Mouse (Mus musculus) MEL-GATA-1-ER (cell line): ENCODE results near the gene Vmn2r29.
"Not testable (repeated sequence)": the region's sequence is repeated elsewhere in the genome, so short reads cannot be mapped to it uniquely, and the experiment has no call there.

Source experiments
- DNase-seq: peaks from one replicate; pipeline ENCODE4 v3.0.0-alpha.2; 2012; ENCODE audit warnings: low read depth; ENCODE audit errors: extremely low read depth

Gene Vmn2r29

DNA sequence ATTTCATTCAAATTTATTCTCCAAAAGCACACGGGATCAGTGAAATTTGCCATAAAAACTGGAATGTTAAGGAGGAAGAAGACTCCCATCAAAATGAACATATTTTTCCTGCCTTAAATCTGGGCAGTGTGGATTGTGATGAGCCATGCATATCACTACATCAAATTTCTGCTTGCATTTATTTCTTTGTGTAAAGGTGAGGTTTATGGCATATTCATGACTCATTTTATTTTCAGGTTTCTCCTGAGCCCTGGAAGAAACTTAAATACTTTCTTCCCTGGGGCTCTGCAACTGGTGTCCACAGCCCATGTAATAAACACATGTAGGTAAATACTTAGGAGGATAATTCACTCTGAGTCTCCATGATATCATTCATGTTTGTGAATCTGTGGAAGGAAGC is at the start of gene Vmn2r29:
Gene Vmn2r29, minus strand, starts transcription at position 101 of the 400 bp plus-strand sequence.
- DNase-seq: not testable (repeated sequence)

GRCm38 (mm10) chr7:7295595-7295994 is 48.5 kb upstream of the Vmn2r29 start:
- peak; percentile 29 for DNase-seq

GRCm38 (mm10) chr7:7281383-7281782 is 34.3 kb upstream of the Vmn2r29 start:
- DNase-seq: peak; percentile 49

DNA sequence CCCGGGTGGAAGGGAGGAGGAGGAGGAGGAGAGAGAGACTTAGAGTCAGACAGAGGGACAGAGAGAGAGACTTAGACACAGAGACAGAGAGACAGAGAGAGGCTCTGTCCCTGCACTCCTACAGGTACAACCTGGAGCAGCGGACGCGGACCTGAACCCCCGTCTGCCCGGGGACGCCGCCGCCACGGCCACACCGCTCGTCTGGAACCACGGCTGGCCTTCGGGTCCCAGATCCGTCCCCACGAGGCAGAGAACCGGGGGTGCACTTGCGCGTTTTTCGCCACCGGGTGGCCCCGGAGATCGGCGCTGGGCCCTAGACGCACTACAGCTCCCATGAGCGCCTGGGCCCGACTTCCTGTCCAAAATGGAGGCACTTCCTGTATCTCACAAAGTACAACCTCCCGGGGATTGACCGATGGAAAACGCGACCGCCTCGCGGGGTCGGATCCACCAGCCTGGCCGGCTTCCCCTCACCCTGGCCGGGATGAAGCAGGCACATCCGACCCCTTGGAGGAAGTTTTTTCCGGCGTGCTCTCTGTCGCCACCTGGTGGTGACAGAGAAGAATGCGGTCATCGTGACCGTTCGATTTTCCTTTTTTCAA is 30.9 kb upstream of the Vmn2r29 start, which contains the start of gene Gm45844:
Gene Gm45844, minus strand, starts transcription at position 324 of the 602 bp plus-strand sequence.
- peak; percentile 64 for DNase-seq

GRCm38 (mm10) chr7:7277556-7277955 is 30.4 kb upstream of the Vmn2r29 start:
- not testable (repeated sequence) for DNase-seq

DNA sequence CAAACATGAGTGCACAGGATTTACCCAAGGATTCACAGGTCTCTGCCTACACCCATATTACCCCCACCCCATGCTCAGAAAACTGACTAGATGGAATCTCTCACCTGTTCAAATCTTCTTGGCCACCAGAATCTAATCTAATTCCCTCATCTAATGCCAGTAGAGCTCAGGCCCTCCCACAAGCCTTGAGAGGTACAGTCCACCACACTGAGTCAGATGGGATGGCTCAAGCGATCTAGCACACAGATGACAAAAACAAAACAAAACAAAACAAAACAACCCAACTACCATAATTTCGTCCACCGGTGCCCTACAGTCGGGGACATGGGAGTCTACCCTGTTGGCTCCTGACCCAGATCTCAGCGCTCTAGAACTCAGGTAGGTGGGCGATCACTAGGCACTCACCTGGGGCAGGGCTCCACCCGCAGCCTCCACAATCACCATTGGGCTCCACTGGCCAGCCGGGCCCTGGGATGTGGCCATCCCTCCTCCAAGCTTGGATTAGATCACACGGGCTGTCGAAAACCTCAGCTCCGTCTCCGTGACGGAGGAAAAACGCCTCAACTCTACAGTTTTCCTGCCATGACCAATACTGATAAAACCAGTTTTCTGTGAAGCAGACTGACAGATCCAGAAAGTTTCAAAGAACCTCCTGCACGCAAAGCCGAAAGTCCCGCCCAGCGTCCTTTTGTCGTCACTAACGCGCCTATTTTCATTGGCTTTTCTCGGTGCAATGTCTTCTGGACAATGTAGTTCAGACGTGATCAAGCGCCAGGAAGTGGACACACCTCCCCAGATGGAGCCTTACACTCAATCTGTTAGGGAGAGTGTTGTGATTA is 37.6 kb downstream of the Vmn2r29 start, which contains the start of gene Zfp772:
Gene Zfp772, minus strand, starts transcription at position 686 of the 839 bp plus-strand sequence.
- DNase-seq: not testable (repeated sequence)

DNA sequence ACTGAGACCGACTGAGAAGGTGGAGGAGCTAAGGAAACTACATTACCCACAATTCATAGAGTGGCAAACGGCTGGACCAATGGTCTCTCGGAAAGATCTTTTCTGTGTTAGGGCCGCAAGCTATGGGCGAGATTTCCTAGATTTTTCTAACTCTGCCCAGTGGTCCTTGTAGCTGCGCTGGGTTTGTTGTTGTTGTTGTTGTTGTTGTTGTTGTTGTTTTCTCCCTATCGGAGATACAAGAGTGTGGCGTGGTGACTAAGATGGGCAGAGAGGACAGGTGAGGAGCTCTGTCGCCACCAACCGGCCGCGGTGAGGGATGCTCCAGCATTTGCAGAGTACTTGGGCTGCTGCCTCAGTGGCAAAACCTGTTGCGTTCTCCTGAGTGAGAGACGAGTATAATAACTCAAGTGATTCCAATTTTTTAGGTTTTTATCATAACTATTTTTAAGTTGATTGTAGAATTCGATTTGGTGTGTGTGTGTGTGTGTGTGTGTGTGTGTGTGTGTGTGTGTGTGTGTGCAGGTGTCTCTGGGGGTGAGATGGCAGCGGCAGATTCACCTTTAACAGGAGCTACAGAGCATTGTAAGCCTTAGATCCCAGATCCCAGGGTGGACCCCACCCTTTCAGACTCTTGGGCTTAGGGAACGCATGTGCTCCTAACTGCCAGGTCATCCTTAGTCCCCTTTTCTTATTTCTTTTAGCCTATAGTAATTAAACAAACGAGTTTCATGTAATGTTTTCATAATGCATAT is 58.8 kb downstream of the Vmn2r29 start:
- DNase-seq: peak; percentile 24

DNA sequence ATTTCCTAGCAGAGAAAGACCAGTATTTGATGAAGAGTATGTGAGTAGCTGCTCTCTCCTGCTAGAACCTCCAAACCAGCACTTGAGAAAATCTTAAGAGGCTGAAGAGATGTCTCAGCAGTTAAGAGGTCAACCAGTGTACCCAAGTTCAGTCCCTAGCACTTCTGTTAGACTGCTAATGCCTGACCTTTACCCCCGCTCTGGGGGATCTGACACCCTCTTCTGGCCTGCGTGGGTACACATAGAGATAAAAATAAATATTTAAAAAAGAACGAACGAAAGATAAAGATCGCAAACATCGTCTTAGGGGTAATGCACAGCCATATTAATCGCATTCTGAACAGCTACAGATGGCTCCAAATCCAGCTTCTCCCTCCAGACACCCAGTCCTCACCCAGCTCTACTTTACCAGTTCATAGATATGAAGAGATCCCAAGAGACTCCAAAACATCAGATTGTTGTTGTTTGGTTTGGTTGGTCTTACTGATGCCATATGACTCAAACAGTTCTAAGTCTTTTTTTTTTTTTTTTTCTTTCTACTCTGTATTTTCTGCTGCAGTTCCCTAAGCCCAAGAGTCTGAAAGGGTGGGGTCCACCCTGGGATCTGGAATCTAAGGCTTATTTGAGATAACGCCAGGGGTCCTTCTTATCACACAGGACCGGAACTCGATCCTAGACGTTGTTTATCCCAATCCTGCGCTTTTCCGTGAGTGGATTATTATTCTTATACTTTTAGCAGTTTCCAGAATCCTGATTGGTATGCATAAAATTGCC is 59.5 kb downstream of the Vmn2r29 start:
- DNase-seq: no peak

GRCm38 (mm10) chr7:7185897-7186296 is 61.2 kb downstream of the Vmn2r29 start:
- no peak for DNase-seq
